Mouse (Mus musculus) right cerebral cortex, postnatal 14 days (tissue): ENCODE results near the gene B4galt1.

Source experiments
- DNase-seq: peaks from one replicate; pipeline ENCODE4 v3.0.0; 2022

The B4galt1 gene

GRCm38 (mm10) chr4:40839251-40839650 lies 14.6 kb downstream of the B4galt1 start:
- DNase-seq, result no peak

GRCm38 (mm10) chr4:40837451-40838285 lies 16.1 kb downstream of the B4galt1 start:
- no peak for DNase-seq

GRCm38 (mm10) chr4:40837008-40837407 lies 16.8 kb downstream of the B4galt1 start:
- no peak for DNase-seq

GRCm38 (mm10) chr4:40834872-40835271 lies 18.9 kb downstream of the B4galt1 start:
- DNase-seq, result no peak

- no peak for DNase-seq
Observed at GRCm38 (mm10) chr4:40834232-40834786, 19.5 kb downstream of the B4galt1 start.

GRCm38 (mm10) chr4:40833381-40834231 lies 20.2 kb downstream of the B4galt1 start:
- no peak for DNase-seq

GRCm38 (mm10) chr4:40830530-40830929 lies 23.3 kb downstream of the B4galt1 start:
- DNase-seq, result no peak

DNA sequence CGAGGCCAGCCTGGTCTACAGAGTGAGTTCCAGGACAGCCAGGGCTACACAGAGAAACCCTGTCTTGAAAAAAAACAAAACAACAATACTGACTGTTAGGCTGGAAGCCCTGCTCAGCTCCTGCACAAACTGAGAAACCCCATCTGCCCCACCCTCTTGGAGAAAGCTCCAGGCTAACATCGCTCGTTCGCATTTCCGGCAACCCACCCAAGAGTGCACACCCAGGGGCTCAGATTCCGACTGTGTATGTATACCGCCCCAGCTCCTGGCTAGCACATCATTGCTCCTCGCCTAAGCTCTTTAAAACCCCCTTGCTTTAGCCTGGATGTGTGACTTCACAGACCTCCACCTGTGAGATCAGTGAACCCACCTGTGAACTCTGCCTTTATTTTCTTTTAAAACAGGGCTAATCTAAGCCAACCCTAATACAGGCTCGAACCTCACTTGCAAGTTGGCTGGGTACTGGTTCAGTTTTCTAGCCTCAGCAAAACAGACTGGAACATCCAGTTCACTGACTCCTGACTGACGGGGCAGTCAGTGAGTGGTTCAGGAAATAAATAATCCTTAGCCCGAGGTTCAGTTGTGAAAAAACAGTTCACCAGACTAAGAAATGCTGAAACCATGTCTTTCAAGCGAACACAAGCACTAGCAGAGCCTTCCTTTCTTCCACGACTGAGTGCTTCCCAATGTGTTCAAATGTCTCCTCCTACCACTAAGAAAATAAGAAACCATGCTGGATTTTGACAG lies 24.0 kb downstream of the B4galt1 start:
- DNase-seq, result no peak

DNA sequence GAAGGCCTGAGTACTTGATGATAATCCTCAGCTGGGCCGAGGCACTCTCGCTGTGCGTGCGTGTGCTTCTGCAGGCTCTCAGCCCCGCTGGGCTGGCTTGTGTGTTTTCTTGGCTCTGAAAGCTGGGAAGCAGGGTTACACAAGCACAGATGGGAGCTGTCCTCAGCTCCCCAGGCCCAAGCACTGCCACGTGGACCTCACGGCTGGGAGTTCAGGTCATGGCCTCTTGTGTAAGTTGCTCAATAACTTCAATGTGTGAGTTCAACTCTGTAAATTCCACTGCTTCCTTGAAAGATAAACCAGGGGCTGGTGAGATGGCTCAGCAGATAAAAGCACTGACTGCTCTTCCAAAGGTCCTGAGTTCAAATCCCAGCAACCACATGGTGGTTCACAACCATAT lies 24.9 kb downstream of the B4galt1 start:
- DNase-seq, result no peak

DNA sequence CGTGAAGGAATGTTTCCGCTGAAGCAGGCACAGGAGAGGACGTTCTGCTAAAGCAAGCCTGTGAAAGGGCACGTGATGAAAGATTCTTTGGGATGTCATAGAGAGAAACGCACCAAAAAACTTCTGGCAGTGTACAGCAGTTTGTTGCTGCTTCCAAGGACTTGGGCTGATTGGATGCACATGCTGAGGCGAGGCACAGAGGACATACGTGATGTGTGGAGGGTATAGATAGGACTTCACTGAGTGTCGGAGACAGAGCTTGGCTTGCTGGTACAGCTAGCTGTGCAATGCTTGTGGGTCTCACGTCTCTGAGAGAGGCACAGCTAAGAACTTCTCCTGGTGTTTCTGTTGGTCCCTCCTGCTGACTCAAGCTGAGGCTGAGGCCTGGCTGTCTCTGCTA lies 25.9 kb downstream of the B4galt1 start:
- no peak for DNase-seq

DNA sequence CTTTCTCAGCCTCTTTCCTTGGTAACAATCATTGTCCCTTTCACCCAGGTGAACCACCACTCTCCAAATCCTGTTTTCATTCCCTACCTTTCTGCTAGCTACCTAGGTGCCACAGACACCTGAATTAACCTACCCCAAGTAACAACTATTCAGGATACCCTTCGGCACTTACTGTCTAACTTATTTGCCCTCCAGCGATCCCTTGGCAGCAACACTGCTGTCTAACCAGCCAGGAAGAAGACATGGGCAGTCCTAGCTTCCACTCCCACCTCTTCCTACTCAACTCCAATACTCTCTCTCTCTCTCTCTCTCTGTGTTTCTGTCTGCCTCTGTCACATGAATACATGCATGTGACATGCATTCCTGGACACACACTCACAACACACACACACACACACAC lies 27.0 kb downstream of the B4galt1 start:
- DNase-seq, result no peak

DNA sequence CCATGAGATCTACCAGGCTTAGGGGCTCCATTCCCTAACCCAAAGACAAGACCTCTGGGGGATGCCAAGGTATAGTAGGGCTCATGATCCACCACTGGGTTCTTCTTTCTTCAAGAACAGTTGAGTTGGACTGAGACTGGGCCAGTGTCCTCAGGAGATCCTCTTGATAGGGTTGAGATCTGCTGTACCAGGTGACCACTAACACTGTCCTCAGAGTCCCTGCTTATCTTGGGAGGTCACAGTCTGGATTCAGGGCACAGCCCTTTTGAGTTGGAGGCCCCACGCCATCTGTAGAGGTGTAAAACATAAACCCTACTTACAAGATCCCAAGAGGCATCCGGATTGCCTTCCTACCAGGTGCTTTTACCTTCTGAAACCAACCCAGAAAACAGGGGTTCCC lies 27.8 kb downstream of the B4galt1 start:
- no peak for DNase-seq

DNA sequence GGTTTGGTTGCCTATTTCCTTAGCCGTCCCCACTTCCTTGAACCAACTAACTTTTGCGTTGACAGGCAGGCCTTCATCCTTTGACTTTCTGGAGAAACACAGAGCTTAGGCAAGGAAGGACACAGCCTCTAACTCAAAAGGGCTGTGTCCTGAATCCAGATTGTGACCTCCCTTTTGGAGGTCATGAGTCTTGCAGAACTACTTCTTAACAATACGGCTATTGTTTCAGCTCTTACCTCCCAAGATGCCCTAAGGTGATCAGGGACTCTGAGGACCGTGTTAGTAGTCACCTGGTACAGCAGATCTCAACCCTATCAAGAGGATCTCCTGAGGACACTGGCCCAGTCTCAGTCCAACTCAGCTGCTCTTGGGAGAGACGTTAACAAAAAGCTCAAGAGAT lies 28.7 kb downstream of the B4galt1 start:
- no peak for DNase-seq

- no peak for DNase-seq
Observed at GRCm38 (mm10) chr4:40824505-40824904, 29.3 kb downstream of the B4galt1 start.

GRCm38 (mm10) chr4:40823664-40824063 lies 30.1 kb downstream of the B4galt1 start:
- DNase-seq, result no peak

- no peak for DNase-seq
Observed at GRCm38 (mm10) chr4:40823151-40823550, 30.7 kb downstream of the B4galt1 start.

- DNase-seq, result no peak
Observed at GRCm38 (mm10) chr4:40821303-40822023, 32.3 kb downstream of the B4galt1 start.

DNA sequence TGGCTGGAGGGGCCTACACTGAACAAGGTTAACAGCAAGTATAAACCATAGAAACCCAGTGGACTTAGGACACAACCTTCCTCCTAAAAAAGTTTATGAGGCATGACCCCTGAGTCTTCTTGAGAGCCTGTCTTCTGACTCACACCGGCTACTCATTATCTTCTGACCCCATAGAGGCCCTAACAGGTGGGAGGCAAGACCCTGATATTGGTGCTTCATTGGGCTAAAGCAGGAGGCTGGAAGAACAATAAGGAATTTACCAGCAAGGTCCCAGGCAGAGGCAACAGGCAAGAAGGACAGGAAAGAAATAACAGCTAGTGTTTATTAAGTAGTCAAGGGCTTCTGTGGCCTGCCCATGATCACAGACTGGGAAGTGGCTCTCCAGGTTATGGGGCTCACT lies 32.9 kb downstream of the B4galt1 start:
- DNase-seq, result no peak

DNA sequence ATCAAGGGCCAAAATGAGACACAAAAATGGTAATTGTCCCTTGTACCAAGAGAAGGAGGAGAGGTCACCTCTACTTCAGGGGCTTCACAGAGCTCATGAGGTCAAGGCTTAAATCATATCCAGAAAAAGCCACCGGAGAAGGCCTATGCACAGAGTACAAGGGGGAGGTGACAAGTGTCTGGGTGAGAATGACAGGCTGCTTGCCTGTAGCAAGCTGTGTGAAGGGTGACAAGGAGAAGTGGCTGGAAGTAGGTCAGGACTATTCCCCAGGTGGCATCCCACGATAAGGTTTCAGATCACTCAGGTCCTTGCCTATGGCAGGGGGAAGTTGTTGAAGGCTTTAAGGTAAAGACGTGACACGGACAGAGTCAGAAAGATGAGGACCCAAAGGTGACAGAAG lies 33.8 kb downstream of the B4galt1 start:
- DNase-seq, result no peak

DNA sequence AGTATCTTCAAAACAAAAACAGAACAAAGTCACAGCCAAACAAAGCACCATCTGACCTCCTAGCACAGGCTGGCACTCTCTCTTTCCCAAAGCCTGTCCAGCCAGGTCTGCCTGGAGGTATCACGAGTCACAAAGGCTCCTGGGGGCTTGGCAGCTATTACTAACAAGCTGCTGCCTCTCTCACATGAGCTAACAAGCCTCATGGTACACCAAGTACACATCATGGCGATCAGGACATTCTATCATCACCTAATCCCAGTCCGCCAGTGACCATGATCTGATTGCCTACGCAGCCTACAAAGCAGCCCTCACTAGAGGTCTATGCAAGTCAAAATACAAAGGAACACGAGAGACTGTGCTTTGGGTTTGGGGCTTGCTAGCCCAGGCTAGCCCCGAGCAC lies 34.7 kb downstream of the B4galt1 start:
- DNase-seq, result no peak

DNA sequence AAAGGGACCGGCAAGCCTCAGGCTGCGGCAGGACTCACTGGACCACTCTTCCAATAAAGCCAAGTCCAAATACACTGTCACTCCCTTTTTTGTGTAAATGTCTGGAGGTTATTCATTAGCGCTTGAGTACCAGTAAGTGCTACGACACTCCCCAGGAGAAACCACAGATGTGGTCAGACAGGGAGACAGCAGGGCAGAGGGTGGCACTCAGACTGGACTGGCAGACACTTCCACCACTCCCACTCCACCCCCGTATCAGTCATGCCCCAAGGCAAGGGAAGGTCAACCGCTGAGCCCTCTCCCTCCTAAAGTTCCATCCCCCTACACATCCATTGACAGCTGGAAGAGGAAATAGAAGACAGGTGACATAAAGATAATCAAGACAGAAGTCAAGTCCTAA lies 35.4 kb downstream of the B4galt1 start:
- no peak for DNase-seq

- DNase-seq, result no peak
Observed at GRCm38 (mm10) chr4:40817936-40818335, 35.9 kb downstream of the B4galt1 start.
